Mouse (Mus musculus) heart, adult 2 months (tissue): ENCODE measurements at regions not wholly inside any gene's neighbourhood (a gene's known extent, or its start where the extent isn't known, plus 50 kb on each side); places are given as distances from the start of the nearest gene placed in this dataset.

Experiments used
- DNase-seq, 2 experiments: peaks; one replicate each; pipeline ENCODE4 v3.0.0; 2021
- H3K27ac ChIP-seq: fragments of 200-600 bp; 2 replicates; pipeline ENCODE4 v1.8.1; 2022
- H3K27me3 ChIP-seq: fragments of 200-500 bp; 2 replicates; pipeline ENCODE4 v1.6.1; 2012; ENCODE audit warnings: mild to moderate bottlenecking, low read length, inconsistent platforms, mixed read lengths; ENCODE audit not compliant: control insufficient read depth, insufficient read depth
- H3K36me3 ChIP-seq: fragments of 200-500 bp; 2 replicates; pipeline ENCODE4 v1.6.1; 2012; ENCODE audit warnings: low read length, inconsistent platforms; ENCODE audit not compliant: control insufficient read depth, insufficient read depth
- H3K4me1 ChIP-seq: fragments of 200-500 bp; 2 replicates; pipeline ENCODE4 v1.6.1; 2011; ENCODE audit warnings: low read length; ENCODE audit not compliant: control insufficient read depth, insufficient read depth
- H3K4me3 ChIP-seq: fragments of 200-600 bp; 2 replicates; pipeline ENCODE4 v1.8.1; 2022
- H3K79me2 ChIP-seq: fragments of 200-500 bp; replicated peaks from 2 replicates; pipeline ENCODE4 v1.6.1; 2012; ENCODE audit warnings: mild to moderate bottlenecking, inconsistent platforms, low read length, moderate library complexity, mixed read lengths; ENCODE audit not compliant: control insufficient read depth, insufficient read depth
- H3K9ac ChIP-seq: fragments of 200-500 bp; 2 replicates; pipeline ENCODE4 v1.6.1; 2012; ENCODE audit warnings: low read depth, mild to moderate bottlenecking, control low read depth, inconsistent platforms, low read length, mixed read lengths
- CTCF ChIP-seq: fragments of 200-600 bp; IDR thresholded peaks from 2 replicates; pipeline ENCODE4 v1.8.1; 2022; ENCODE audit warnings: antibody characterized with exemption, mild to moderate bottlenecking, moderate library complexity
- EP300 ChIP-seq: fragments of 200-500 bp; IDR thresholded peaks from 2 replicates; pipeline ENCODE4 v1.6.1; 2011; ENCODE audit warnings: low read depth, low read length, control low read depth; ENCODE audit not compliant: insufficient read depth
- POLR2A ChIP-seq: fragments of 200-500 bp; IDR thresholded peaks from 2 replicates; pipeline ENCODE4 v1.6.1; 2011; ENCODE audit warnings: mild to moderate bottlenecking, low read depth, low read length, control low read depth; ENCODE audit not compliant: insufficient read depth
- WGBS: fragments of 180-500 bp; shearing (Covaris S2); methylation state at CpG from one replicate; pipeline ENCODE4 v1.1.7; 2018; 5-methylcytosine and 5-hydroxymethylcytosine counted together
- intact Hi-C: fragments of 180-260 bp; cut with DNase I; formaldehyde crosslinking; loops from one replicate; pipeline ENCODE4 v1.15.1; 2025

- no peaks in the 10 kb centered on the region for H3K36me3 ChIP-seq
- H3K79me2 ChIP-seq, result no peaks in the 10 kb centered on the region
- H3K9ac ChIP-seq, result no peak overlapping the region
- no peak overlapping the region for H3K4me3 ChIP-seq
- TF ChIP-seq CTCF (no peak), EP300 (no peak), POLR2A (no peak)
- H3K4me1 ChIP-seq, result no peaks in the 10 kb centered on the region
- intact Hi-C loops, result no loop called here
- DNase-seq, result no peak
- WGBS, result 61% methylated on average over 4 of the region's 4 CpGs
- H3K27ac ChIP-seq, result no peak overlapping the region
- H3K27me3 ChIP-seq, result no peaks in the 10 kb centered on the region
Measured at GRCm38 (mm10) chr4:4333472-4334123, 256.3 kb upstream of the Sdr16c6 start.

- no peaks in the 10 kb centered on the region for H3K4me1 ChIP-seq
- no peaks in the 10 kb centered on the region for H3K27me3 ChIP-seq
- H3K4me3 ChIP-seq, result no peak overlapping the region
- no peaks in the 10 kb centered on the region for H3K36me3 ChIP-seq
- TF ChIP-seq EP300 (no peak), POLR2A (no peak), CTCF (no peak)
- no peak for DNase-seq
- 72% methylated on average over 1 of the region's 1 CpGs for WGBS
- H3K27ac ChIP-seq, result no peak overlapping the region
- no peaks in the 10 kb centered on the region for H3K79me2 ChIP-seq
- intact Hi-C loops, result no loop called here
- no peak overlapping the region for H3K9ac ChIP-seq
Measured at GRCm38 (mm10) chr4:4331105-4331504, 253.8 kb upstream of the Sdr16c6 start.

GRCm38 (mm10) chr4:4315651-4316411, 238.5 kb upstream of the Sdr16c6 start:
- intact Hi-C loops, result no loop called here
- Histone ChIP-seq H3K79me2 (no peaks in the 10 kb centered on the region), H3K9ac (no peak overlapping the region), H3K4me3 (no peak overlapping the region), H3K27me3 (no peaks in the 10 kb centered on the region), H3K27ac (no peak overlapping the region), H3K4me1 (no peaks in the 10 kb centered on the region), H3K36me3 (no peaks in the 10 kb centered on the region)
- 62% methylated on average over 3 of the region's 3 CpGs for WGBS
- no peak for DNase-seq
- TF ChIP-seq EP300 (no peak), POLR2A (no peak), CTCF (no peak)

- Histone ChIP-seq H3K9ac (no peak overlapping the region), H3K36me3 (no peaks in the 10 kb centered on the region), H3K4me1 (no peaks in the 10 kb centered on the region), H3K27me3 (no peaks in the 10 kb centered on the region), H3K4me3 (no peak overlapping the region), H3K79me2 (no peaks in the 10 kb centered on the region), H3K27ac (no peak overlapping the region)
- no peak for DNase-seq
- intact Hi-C loops, result no loop called here
- TF ChIP-seq POLR2A, result no peak
- no peak for TF ChIP-seq EP300
- no peak for TF ChIP-seq CTCF
Measured at GRCm38 (mm10) chr4:4311496-4311895, 234.2 kb upstream of the Sdr16c6 start.

- TF ChIP-seq EP300 (no peak), CTCF (no peak), POLR2A (no peak)
- Histone ChIP-seq H3K4me3 (no peak overlapping the region), H3K27ac (no peak overlapping the region), H3K9ac (no peak overlapping the region), H3K79me2 (no peaks in the 10 kb centered on the region), H3K4me1 (no peaks in the 10 kb centered on the region), H3K27me3 (no peaks in the 10 kb centered on the region), H3K36me3 (no peaks in the 10 kb centered on the region)
- intact Hi-C loops, result loop anchor here (10.0 kb wide), 1 partner anchor 162 kb away; no protein-coding TSS in a partner anchor
- no peak for DNase-seq
- 49% methylated on average over 3 of the region's 3 CpGs for WGBS
Measured at GRCm38 (mm10) chr4:4306922-4307321, 229.6 kb upstream of the Sdr16c6 start.

- Histone ChIP-seq H3K27ac (no peak overlapping the region), H3K9ac (no peak overlapping the region), H3K4me1 (no peaks in the 10 kb centered on the region), H3K36me3 (no peaks in the 10 kb centered on the region), H3K27me3 (no peaks in the 10 kb centered on the region), H3K79me2 (no peaks in the 10 kb centered on the region), H3K4me3 (no peak overlapping the region)
- TF ChIP-seq EP300 (no peak), POLR2A (no peak), CTCF (no peak)
- intact Hi-C loops, result loop anchor here (10.0 kb wide), 1 partner anchor 161 kb away; no protein-coding TSS in a partner anchor
- no peak for DNase-seq
Measured at GRCm38 (mm10) chr4:4305740-4306249, 228.5 kb upstream of the Sdr16c6 start.
